Mouse (Mus musculus) spleen, adult 10 weeks (tissue): ENCODE results near the gene Samt2. TPM values are rescaled to one million over a fixed set of nuclear protein-coding genes. Genes with fewer than 3 reads are reported as not detected.

Source experiments
- polyA plus RNA-seq: library from polyadenylated mRNA; stranded (reverse); fragments of 350-450 nt; fragmentation: Illumina TruSeq; extraction: RNeasy Lipid Tissue Mini Kit (QIAGEN cat#74804); gene quantifications from one replicate; pipeline ENCODE4 v1.2.3, GENCODE M21; 2015; ENCODE audit warnings: low replicate concordance; ENCODE audit not compliant: insufficient read depth

The Samt2 gene
- polyA plus RNA-seq, result not detected

DNA sequence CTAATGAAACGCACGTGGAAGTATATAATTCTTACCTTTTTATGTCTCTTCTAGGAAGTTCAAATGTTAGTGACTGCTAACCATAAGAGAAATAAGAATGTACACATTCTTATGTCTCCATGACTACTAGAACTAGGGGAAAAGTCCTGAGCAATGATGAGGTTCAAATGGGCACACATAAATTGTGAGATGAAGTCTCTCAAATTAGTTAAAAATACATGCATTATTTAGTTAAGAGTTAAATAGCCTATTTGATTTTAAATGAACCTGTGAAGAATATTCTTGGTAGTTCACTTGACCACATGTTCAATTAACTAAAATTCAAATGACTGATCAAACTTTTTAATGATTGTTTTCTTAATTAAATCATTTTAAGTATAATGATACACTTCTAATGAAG, at the start of gene Samt2:
Gene Samt2 (minus strand): TSS at position 101 of the 400 bp plus-strand sequence.

Other genes starting within 250 kb of the Samt2 start
- gene 4930524N10Rik, start 236.0 kb downstream of the Samt2 start, polyA plus RNA-seq, result not detected
- not detected for gene Samt4, start 97.4 kb downstream of the Samt2 start, polyA plus RNA-seq